Comparison of ENCODE assay signal across 8 mouse cellular contexts in the genomic region with DNA sequence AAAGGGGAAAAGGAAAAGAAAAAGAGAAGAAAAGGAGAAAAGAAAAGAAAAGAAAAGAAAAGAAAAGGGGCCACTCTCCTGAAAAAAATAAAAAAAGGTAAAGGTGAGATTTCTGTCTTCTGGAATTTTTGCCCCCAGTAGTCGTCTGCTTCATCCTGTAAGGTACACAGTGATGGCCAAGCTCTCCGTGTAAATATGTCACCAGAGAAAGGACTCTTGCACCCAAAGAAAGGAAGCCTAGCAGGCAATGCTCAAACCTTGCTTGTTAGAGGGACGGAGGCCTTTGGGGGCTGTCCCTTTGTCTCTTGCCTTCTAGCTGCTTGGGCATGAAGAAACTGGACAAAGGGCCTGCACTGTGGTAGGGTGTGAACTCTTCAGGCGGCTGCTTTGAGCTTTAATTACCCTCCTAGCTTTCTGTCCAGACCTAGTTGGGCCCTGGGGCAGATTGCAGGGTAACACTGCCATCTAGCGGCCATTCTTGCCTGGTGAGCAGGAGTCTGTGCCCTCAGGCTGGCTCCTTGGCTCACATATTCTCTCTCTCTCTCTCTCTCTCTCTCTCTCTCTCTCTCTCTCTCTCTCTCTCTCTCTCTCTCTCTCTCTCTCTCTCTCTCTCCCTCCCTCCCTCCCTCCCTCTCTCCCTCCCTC.
DNase-seq lines count a peak whose midpoint lies in the region; ATAC-seq and TF ChIP-seq lines count a peak whose summit lies in the region.

No protein-coding gene starts in this region.

- H3K27ac ChIP-seq in gastrocnemius, adult 2 months, result no peak overlapping the region
- H3K27ac ChIP-seq in hindbrain, postnatal 0 days, result no peak overlapping the region

- H3K4me2 ChIP-seq in hindbrain, postnatal 0 days (ENCODE audit: low read depth, low read length), result peak overlapping the region; percentile 38

- no peak overlapping the region for H3K9ac ChIP-seq in hindbrain, postnatal 0 days (replicated peaks; ENCODE audit: low read length)

- 9% methylated on average over 5 of the region's 5 CpGs for WGBS in hindbrain, postnatal 0 days

- H3K9me3 ChIP-seq in hindbrain, postnatal 0 days (ENCODE audit: low read length), result no peaks in the 10 kb centered on the region

- no peaks in the 10 kb centered on the region for H3K36me3 ChIP-seq in hindbrain, postnatal 0 days (ENCODE audit: insufficient read depth, low read length)

- no peaks in the 10 kb centered on the region for H3K4me1 ChIP-seq in hindbrain, postnatal 0 days (ENCODE audit: insufficient read depth, low read length)

- DNase-seq in T-cell, adult 2 months (ENCODE audit: low spot score), result peak; percentile 25
- DNase-seq in cerebellum, postnatal 36 days, result peak; percentile 82 to 86
- DNase-seq in gastrocnemius, adult 2 months, result peak; percentile 74
- peak; percentile 94 for DNase-seq in hindbrain, postnatal 0 days (ENCODE audit: low spot score)
- DNase-seq in left cerebral cortex, adult 18-20 months (ENCODE audit: low spot score in 2 of 2), result peak; percentile 92 to 97
- DNase-seq in right cerebral cortex, postnatal 14 days, result peak; percentile 96
- DNase-seq in urinary bladder, postnatal 25 days (ENCODE audit: low spot score), result peak; percentile 77

- peak; percentile 97 for ATAC-seq in hindbrain, postnatal 0 days
- peak; percentile 99 for ATAC-seq in megakaryocyte progenitor cell, adult 5-6 weeks (replicated peaks; ENCODE audit: poor library complexity)

- intact Hi-C loops in gastrocnemius, adult 2 months (cut with DNase I), result no loop called here

- TF ChIP-seq CTCF in gastrocnemius, adult 2 months (IDR thresholded peaks at IDR 0.05), result peak; percentile 73
- peak; percentile 88 for TF ChIP-seq CTCF in hindbrain, postnatal 0 days (IDR thresholded peaks at IDR 0.05; ENCODE audit: low read depth)

- no peak overlapping the region for H3K4me3 ChIP-seq in gastrocnemius, adult 2 months
- no peak overlapping the region for H3K4me3 ChIP-seq in hindbrain, postnatal 0 days (ENCODE audit: low read length)

- H3K27me3 ChIP-seq in hindbrain, postnatal 0 days (ENCODE audit: insufficient read depth, low read length), result no peaks in the 10 kb centered on the region

Comparison
In these comparisons a context has a peak if more than half of its experiments do, and no peak if none do; other contexts are left out.
1. DNase-seq: peak in every context shown above with its lines; median percentile 96 in right cerebral cortex, postnatal 14 days; 94 in left cerebral cortex, adult 18-20 months; 94 in hindbrain, postnatal 0 days; 84 in cerebellum, postnatal 36 days; 77 in urinary bladder, postnatal 25 days; 74 in gastrocnemius, adult 2 months; 25 in T-cell, adult 2 months.